Mouse (Mus musculus): ENCODE measurements around the gene Ctnna3.

GRCm38 (mm10) chr10:64087936-64088773 lies 658.3 kb downstream of the Ctnna3 start:
- no peak for TF ChIP-seq POLR2A (IDR thresholded peaks at IDR 0.05; ENCODE audit: borderline replicate concordance, extremely low read depth, insufficient read depth, insufficient read length, poor library complexity, severe bottlenecking)
- TF ChIP-seq CTCF (IDR thresholded peaks at IDR 0.05; ENCODE audit: borderline replicate concordance, extremely low read depth, insufficient read depth, insufficient read length), result no peak

All from brain, embryonic 14.5 days (tissue).